Mouse (Mus musculus): ENCODE data around the gene Gfpt2.

DNA sequence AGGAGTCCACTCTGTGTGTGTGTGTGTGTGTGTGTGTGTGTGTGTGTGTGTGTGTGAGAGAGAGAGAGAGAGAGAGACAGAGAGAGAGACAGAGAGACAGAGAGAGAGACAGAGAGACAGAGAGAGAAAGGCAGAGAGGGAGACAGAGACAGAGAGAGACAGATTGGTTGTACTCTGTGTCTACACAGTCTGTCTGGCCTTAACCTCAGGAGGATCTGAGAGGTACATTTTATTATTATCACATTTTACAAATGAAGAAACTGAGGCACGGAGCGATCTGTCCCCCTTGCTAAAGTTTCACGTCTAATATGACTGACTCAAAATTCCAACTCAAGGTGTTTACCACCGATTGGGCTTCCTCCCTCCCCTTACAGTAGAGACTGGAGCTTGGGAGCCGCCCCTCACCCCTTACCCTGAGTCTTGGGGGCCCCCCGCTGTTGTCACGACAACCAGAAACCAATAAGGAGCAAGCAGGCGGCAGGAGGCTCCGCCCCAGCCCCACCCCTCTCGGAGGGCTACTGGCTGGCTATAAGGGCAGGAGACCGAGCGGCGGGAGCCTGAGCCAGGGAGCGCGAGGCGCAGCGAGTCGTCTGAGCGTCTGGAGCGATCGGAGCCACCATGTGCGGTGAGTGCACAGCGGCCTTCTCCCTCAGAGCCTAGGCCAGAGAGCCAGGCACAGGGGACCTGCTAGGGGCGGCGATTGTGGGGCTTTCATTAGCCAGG lies at the start of gene Gfpt2:
- TF ChIP-seq CTCF (IDR thresholded peaks at IDR 0.05; ENCODE audit: low read depth) = no peak
- no peak for TF ChIP-seq EP300 (IDR thresholded peaks at IDR 0.05; ENCODE audit: low read depth)
